Mouse (Mus musculus) embryonic fibroblast, embryonic 13.5 days (primary cell): ENCODE results near the gene Pdcd1lg2. TPM values are rescaled to one million over a fixed set of nuclear protein-coding genes. Genes with fewer than 3 reads are reported as not detected.

Experiments used
- H3K27ac ChIP-seq: 2 replicates; pipeline ENCODE4 v1.5.1; 2012; ENCODE audit warnings: low read length, control low read depth, inconsistent platforms; ENCODE audit not compliant: insufficient read depth
- H3K4me1 ChIP-seq: 2 replicates; pipeline ENCODE4 v1.6.1; 2011; ENCODE audit warnings: low read length; ENCODE audit not compliant: control insufficient read depth, insufficient read depth
- H3K4me3 ChIP-seq: 2 replicates; pipeline ENCODE4 v1.5.1; 2011; ENCODE audit warnings: mild to moderate bottlenecking, control low read depth, low read length; ENCODE audit not compliant: insufficient read depth
- CTCF ChIP-seq: IDR thresholded peaks from 2 replicates; pipeline ENCODE4 v1.5.1; 2011; ENCODE audit warnings: mild to moderate bottlenecking, control low read depth, low read length, moderate library complexity, borderline replicate concordance; ENCODE audit not compliant: insufficient read depth
- POLR2A ChIP-seq: IDR thresholded peaks from 2 replicates; pipeline ENCODE4 v1.6.1; 2011; ENCODE audit warnings: low read depth, mild to moderate bottlenecking, control low read depth, low read length, moderate library complexity
- polyA plus RNA-seq: library from polyadenylated mRNA; stranded (reverse); fragments of >200 nt; gene quantifications from 2 replicates; pipeline ENCODE4 v1.2.4, GENCODE M21; 2011; ENCODE audit warnings: low read depth; ENCODE audit not compliant: missing spikeins, insufficient read length

Gene Pdcd1lg2
- polyA plus RNA-seq, 1 experiment = not detected

- TF ChIP-seq CTCF = no peak
- TF ChIP-seq POLR2A = no peak
These were observed 47.3 kb downstream of the Pdcd1lg2 start for GRCm38 (mm10) chr19:29457982-29458381.

GRCm38 (mm10) chr19:29462462-29462861 lies 51.7 kb downstream of the Pdcd1lg2 start:
- TF ChIP-seq POLR2A (no peak), CTCF (no peak)
- Histone ChIP-seq H3K27ac (no peak overlapping the region), H3K4me1 (no peaks in the 10 kb centered on the region), H3K4me3 (no peak overlapping the region)

More at GRCm38 (mm10) chr19:29457982-29458381, 47.3 kb downstream of the Pdcd1lg2 start:
- H3K27ac ChIP-seq = no peak overlapping the region
- H3K4me3 ChIP-seq = no peak overlapping the region
- no peaks in the 10 kb centered on the region for H3K4me1 ChIP-seq

- no peak for TF ChIP-seq CTCF
- no peak for TF ChIP-seq POLR2A
- H3K27ac ChIP-seq = no peak overlapping the region
- H3K4me1 ChIP-seq = no peaks in the 10 kb centered on the region
- no peak overlapping the region for H3K4me3 ChIP-seq
These were observed 53.1 kb downstream of the Pdcd1lg2 start for GRCm38 (mm10) chr19:29463645-29464395.

- H3K4me1 ChIP-seq = peaks cover 7% of the 10 kb centered on the region
- H3K27ac ChIP-seq = no peak overlapping the region
- no peak overlapping the region for H3K4me3 ChIP-seq
- TF ChIP-seq POLR2A = no peak
- no peak for TF ChIP-seq CTCF
These were observed 56.1 kb downstream of the Pdcd1lg2 start for GRCm38 (mm10) chr19:29466819-29467218.

- Histone ChIP-seq H3K4me1 (peaks cover 7% of the 10 kb centered on the region), H3K27ac (no peak overlapping the region), H3K4me3 (no peak overlapping the region)
- TF ChIP-seq CTCF = no peak
- no peak for TF ChIP-seq POLR2A
These were observed 58.4 kb downstream of the Pdcd1lg2 start for GRCm38 (mm10) chr19:29468941-29469685.

- Histone ChIP-seq H3K4me1 (peaks cover 7% of the 10 kb centered on the region), H3K27ac (no peak overlapping the region), H3K4me3 (no peak overlapping the region)
- TF ChIP-seq CTCF (no peak), POLR2A (no peak)
These were observed 59.1 kb downstream of the Pdcd1lg2 start for GRCm38 (mm10) chr19:29469686-29470254.

- TF ChIP-seq POLR2A = no peak
- no peak for TF ChIP-seq CTCF
- Histone ChIP-seq H3K27ac (no peak overlapping the region), H3K4me1 (peaks cover 7% of the 10 kb centered on the region), H3K4me3 (no peak overlapping the region)
These were observed 59.9 kb downstream of the Pdcd1lg2 start for GRCm38 (mm10) chr19:29470652-29471051.

GRCm38 (mm10) chr19:29472424-29472823 lies 61.7 kb downstream of the Pdcd1lg2 start:
- TF ChIP-seq POLR2A = no peak
- TF ChIP-seq CTCF = no peak
- Histone ChIP-seq H3K4me1 (peaks cover 7% of the 10 kb centered on the region), H3K4me3 (no peak overlapping the region), H3K27ac (no peak overlapping the region)

- peaks cover 7% of the 10 kb centered on the region for H3K4me1 ChIP-seq
- no peak overlapping the region for H3K27ac ChIP-seq
- H3K4me3 ChIP-seq = no peak overlapping the region
- TF ChIP-seq POLR2A (no peak), CTCF (no peak)
These were observed 62.2 kb downstream of the Pdcd1lg2 start for GRCm38 (mm10) chr19:29472946-29473345.

- TF ChIP-seq POLR2A = no peak
- no peak for TF ChIP-seq CTCF
- no peak overlapping the region for H3K27ac ChIP-seq
- H3K4me1 ChIP-seq = peaks cover 7% of the 10 kb centered on the region
These were observed 64.1 kb downstream of the Pdcd1lg2 start for GRCm38 (mm10) chr19:29474803-29475202.

More at GRCm38 (mm10) chr19:29474803-29475202, 64.1 kb downstream of the Pdcd1lg2 start:
- no peak overlapping the region for H3K4me3 ChIP-seq
